Comparison of ENCODE assay signal across 11 mouse cellular contexts in the genomic region with DNA sequence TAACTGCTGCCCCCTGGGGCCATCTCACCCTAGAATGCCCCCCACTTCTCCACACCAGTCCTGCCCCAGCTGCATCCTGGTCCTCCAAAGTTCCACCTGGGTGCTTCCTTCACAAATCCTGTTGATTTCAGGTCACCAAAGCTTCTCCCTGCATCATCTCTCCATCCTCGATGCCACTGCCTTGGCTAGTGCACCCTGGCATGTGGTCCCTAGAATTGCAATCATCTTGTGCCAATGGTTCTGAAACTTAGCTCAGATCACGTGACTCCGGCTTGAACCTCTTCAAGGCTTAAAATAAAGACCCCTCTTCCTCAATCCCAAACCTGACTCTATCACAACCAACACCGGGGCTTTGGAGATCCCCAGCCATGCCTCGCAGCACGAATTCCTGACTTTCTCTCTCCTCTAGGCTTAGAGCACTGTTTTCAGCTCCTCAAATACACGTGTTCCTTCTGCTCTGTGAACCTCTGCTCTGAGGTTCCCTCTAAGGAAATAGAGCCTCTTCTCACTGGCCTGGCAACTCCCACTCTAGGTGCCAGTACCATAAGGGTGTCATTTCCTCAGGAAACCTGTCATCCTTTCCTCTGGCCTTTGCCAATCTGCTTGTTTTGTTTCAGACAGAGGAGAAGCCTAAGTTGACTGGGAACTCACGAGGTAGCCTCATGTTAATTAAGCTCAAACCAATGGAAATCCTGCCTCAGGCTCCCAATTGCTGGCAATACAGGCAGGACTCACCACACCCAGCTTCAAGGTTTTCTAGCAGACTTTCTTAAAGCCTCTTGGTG. TPM values are rescaled to one million over a fixed set of nuclear protein-coding genes. Genes with fewer than 3 reads are reported as not detected.
DNase-seq lines count a peak whose midpoint lies in the region; ATAC-seq and TF ChIP-seq lines count a peak whose summit lies in the region.
"Had no signal": no experiment of that assay in that cellular context is flagged by ENCODE, and none has a peak within 500 bp of the region (broad histone marks: within the 10 kb centered on the region; RNA-seq: fewer than 3 reads in every experiment).

No protein-coding gene starts in this region.

- H3K4me2 ChIP-seq in forebrain, embryonic 12.5 days = peak overlapping the region; percentile 83

- no peak for DNase-seq in layer of hippocampus, adult 2 months (ENCODE audit: low spot score in 2 of 2)
- DNase-seq in layer of hippocampus, adult 8-10 months (ENCODE audit: low spot score in 2 of 2) = no peak
- DNase-seq in gastrocnemius, postnatal 14 days = no peak
- no peak for DNase-seq in c-Kit-positive CD71-positive TER-119-positive erythroid progenitor cells, embryonic 14.5 days (ENCODE audit: low spot score)
- DNase-seq in kidney, postnatal 14 days = no peak
- DNase-seq: gastrocnemius, adult 2 months; lung, postnatal 36 days had no signal

- no peaks in the 10 kb centered on the region; the same call in 1 of the 2 replicates for H3K36me3 ChIP-seq in forebrain, embryonic 12.5 days (replicated peaks)

- intact Hi-C loops in gastrocnemius, postnatal 14 days (cut with DNase I; ENCODE audit: low total_unique reads) = no loop called here

- no peak for ATAC-seq in forebrain, embryonic 12.5 days (ENCODE audit: low FRiP score)
- ATAC-seq in inflammation-experienced regulatory T-cells, adult 6 months = peak; percentile 18

- no peak for TF ChIP-seq CTCF in layer of hippocampus, adult 2 months (conservative IDR thresholded peaks at IDR 0.05)
- no peak for TF ChIP-seq CTCF in olfactory bulb, adult 2 months (IDR thresholded peaks at IDR 0.05; ENCODE audit: insufficient read depth, low read depth, low read length)

- H3K27me3 ChIP-seq in forebrain, embryonic 12.5 days = peaks cover 6% of the 10 kb centered on the region; the same call in 1 of the 2 replicates

- H3K27ac ChIP-seq in layer of hippocampus, adult 2 months = peak overlapping the region; percentile 95
- H3K27ac ChIP-seq in forebrain, embryonic 12.5 days = peak overlapping the region; percentile 59
- H3K27ac ChIP-seq in olfactory bulb, adult 2 months (ENCODE audit: insufficient read depth, low read depth, low read length) = peak overlapping the region; percentile 16; the same call in 1 of the 2 replicates
- H3K27ac ChIP-seq: gastrocnemius, adult 2 months had no signal

- peak overlapping the region; percentile 92 for H3K9ac ChIP-seq in forebrain, embryonic 12.5 days

- no peak for TF ChIP-seq POLR2A in olfactory bulb, adult 2 months (IDR thresholded peaks at IDR 0.05; ENCODE audit: insufficient read depth, low read depth, low read length)

- WGBS in forebrain, embryonic 12.5 days = 43% methylated on average over 8 of the region's 8 CpGs
- WGBS in olfactory bulb, adult 2 months = 22% methylated on average over 8 of the region's 8 CpGs

- no peaks in the 10 kb centered on the region for H3K9me3 ChIP-seq in forebrain, embryonic 12.5 days

- peaks cover 76% of the 10 kb centered on the region for H3K4me1 ChIP-seq in forebrain, embryonic 12.5 days
- peaks cover 20% of the 10 kb centered on the region for H3K4me1 ChIP-seq in olfactory bulb, adult 2 months (ENCODE audit: control insufficient read depth, insufficient read depth, low read length)

- peak overlapping the region; percentile 74 for H3K4me3 ChIP-seq in layer of hippocampus, adult 2 months
- peak overlapping the region; percentile 77 for H3K4me3 ChIP-seq in forebrain, embryonic 12.5 days (replicated peaks)
- peak overlapping the region; percentile 6 for H3K4me3 ChIP-seq in olfactory bulb, adult 2 months (ENCODE audit: insufficient read depth, low read depth, low read length)
- H3K4me3 ChIP-seq: gastrocnemius, adult 2 months had no signal

RNA-seq across cellular contexts. Expression of a gene that starts 6.0 kb away (rescaled TPM):
- total RNA-seq in layer of hippocampus, adult 2 months (2021) = 10 to 100 TPM; 16.8 to 18.6 TPM
- total RNA-seq in layer of hippocampus, adult 8-10 months (2022) = 10 to 100 TPM; 17.5 to 19.2 (median 18.5) TPM
- polyA plus RNA-seq in forebrain, embryonic 12.5 days (2016; fragmentation: Nextera tagmentation; extraction: Ambion mirVana) = 47.6 and 53.8 TPM in 2 replicates
- polyA plus RNA-seq in inflammation-experienced regulatory T-cells, adult 6 months (2017; shearing (Covaris generic)) = not detected
- polyA plus RNA-seq in olfactory bulb, adult 2 months (2012; ENCODE audit: insufficient read depth, insufficient read length, low replicate concordance, missing spikeins) = 50.8 TPM in 1 of 2 replicates, not detected in the other
- total RNA-seq in gastrocnemius, postnatal 14 days (2021) = under 1 TPM in 1 of 2 experiments, not detected in 1; 0.07 TPM
- total RNA-seq: gastrocnemius, adult 2 months; heart, postnatal 25 days had no signal

RNA-seq across cellular contexts. Expression of a gene that starts 55.9 kb away (rescaled TPM):
- total RNA-seq in layer of hippocampus, adult 2 months (2021) = 10 to 100 TPM; 26.3 to 32.2 TPM
- total RNA-seq in layer of hippocampus, adult 8-10 months (2022) = 10 to 100 TPM; 29.9 to 40.8 (median 36.2) TPM
- polyA plus RNA-seq in forebrain, embryonic 12.5 days (2016; fragmentation: Nextera tagmentation; extraction: Ambion mirVana) = 24.8 and 25.8 TPM in 2 replicates
- 1 to 10 TPM; 1.0 to 1.6 (median 1.3) TPM for polyA plus RNA-seq in inflammation-experienced regulatory T-cells, adult 6 months (2017; shearing (Covaris generic))
- polyA plus RNA-seq in olfactory bulb, adult 2 months (2012; ENCODE audit: insufficient read depth, insufficient read length, low replicate concordance, missing spikeins) = not detected in 2 replicates
- total RNA-seq in gastrocnemius, postnatal 14 days (2021) = 1 to 10 TPM; 3.4 to 3.8 TPM

Comparison
In these comparisons a context has a peak if more than half of its experiments do, and no peak if none do; other contexts are left out.
1. H3K27ac ChIP-seq: peak in every context shown above with its lines; median percentile 95 in layer of hippocampus, adult 2 months; 59 in forebrain, embryonic 12.5 days; 16 in olfactory bulb, adult 2 months.
2. H3K4me3 ChIP-seq: peak in every context shown above with its lines; median percentile 77 in forebrain, embryonic 12.5 days; 74 in layer of hippocampus, adult 2 months; 6 in olfactory bulb, adult 2 months.
3. RNA of a gene that starts 6.0 kb away (total RNA-seq): 17.5 to 19.2 TPM in layer of hippocampus, adult 8-10 months and 16.8 to 18.6 TPM in layer of hippocampus, adult 2 months; 0.07 TPM in gastrocnemius, postnatal 14 days; every median in the first group is over 10 times any median in the second.
4. RNA of a gene that starts 55.9 kb away (total RNA-seq): 29.9 to 40.8 TPM in layer of hippocampus, adult 8-10 months and 26.3 to 32.2 TPM in layer of hippocampus, adult 2 months; 3.4 to 3.8 TPM in gastrocnemius, postnatal 14 days; every median in the first group is over 4 times any median in the second.